Mouse (Mus musculus) brain, embryonic 14.5 days (tissue): ENCODE data around the gene Mtcp1.

ENCODE experiments used
- CTCF ChIP-seq: fragments of 200-500 bp; IDR thresholded peaks from 2 replicates; pipeline ENCODE4 v1.5.1; 2012; ENCODE audit warnings: inconsistent platforms, mild to moderate bottlenecking, moderate library complexity, borderline replicate concordance; ENCODE audit not compliant: insufficient read depth, insufficient read length; ENCODE audit errors: extremely low read depth
- POLR2A ChIP-seq: fragments of 200-500 bp; IDR thresholded peaks from 2 replicates; pipeline ENCODE4 v1.6.1; 2012; ENCODE audit warnings: mild to moderate bottlenecking, inconsistent platforms, borderline replicate concordance; ENCODE audit not compliant: poor library complexity, insufficient read depth, insufficient read length, severe bottlenecking; ENCODE audit errors: extremely low read depth

DNA sequence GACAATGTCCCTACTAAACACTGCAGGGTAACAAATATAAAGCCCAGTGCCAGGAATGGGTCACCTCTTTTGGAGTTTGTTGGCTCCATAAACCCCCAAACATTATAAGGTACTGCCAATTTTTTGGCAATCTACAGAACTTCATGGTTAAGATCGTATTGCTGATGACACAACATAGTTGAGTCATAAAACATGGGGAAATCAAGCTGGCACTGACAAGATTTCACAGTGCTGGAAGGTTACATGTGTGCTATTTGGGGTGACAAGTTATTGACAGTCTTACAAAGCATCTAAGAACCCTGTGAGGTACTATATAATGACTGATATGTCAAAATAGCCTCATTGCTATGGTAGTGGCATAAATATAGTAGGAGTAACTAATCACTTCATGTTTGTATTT lies 35.2 kb downstream of the Mtcp1 start:
- TF ChIP-seq CTCF (no peak), POLR2A (no peak)
